15 mouse cellular contexts compared by ENCODE assay signal in genomic region chr5:122232004-122232403, GRCm38 (mm10). TPM values are rescaled to one million over a fixed set of nuclear protein-coding genes. Genes with fewer than 3 reads are reported as not detected.
DNase-seq lines count a peak whose midpoint lies in the region; ATAC-seq and TF ChIP-seq lines count a peak whose summit lies in the region.
"Had no signal": no experiment of that assay in that cellular context is flagged by ENCODE, and none has a peak within 500 bp of the region (broad histone marks: within the 10 kb centered on the region; RNA-seq: fewer than 3 reads in every experiment).

No protein-coding gene starts in this region.

- TF ChIP-seq CTCF in liver, postnatal 0 days (IDR thresholded peaks at IDR 0.05; ENCODE audit: low read depth) = no peak
- TF ChIP-seq CTCF in small intestine, adult 2 months (IDR thresholded peaks at IDR 0.05; ENCODE audit: extremely low read depth, insufficient read length, insufficient replicate concordance, low read depth, low read length) = no peak

- no peak overlapping the region for H3K4me3 ChIP-seq in liver, postnatal 0 days (ENCODE audit: low read depth, low read length)
- no peak overlapping the region for H3K4me3 ChIP-seq in liver, embryonic 11.5 days (ENCODE audit: low read depth, low read length)
- H3K4me3 ChIP-seq in brown adipose tissue, adult 24 weeks (ENCODE audit: insufficient read depth, low read depth, low read length) = no peak overlapping the region
- no peak overlapping the region for H3K4me3 ChIP-seq in small intestine, adult 2 months (ENCODE audit: low read depth, low read length)
- no peak overlapping the region for H3K4me3 ChIP-seq in neural tube, embryonic 15.5 days (replicated peaks)
- H3K4me3 ChIP-seq: liver, embryonic 12.5 days; neural tube, embryonic 13.5 days had no signal

- no peak for DNase-seq in liver, postnatal 0 days
- DNase-seq in liver, embryonic 11.5 days (ENCODE audit: low spot score) = no peak
- no peak for DNase-seq in left cerebral cortex, postnatal 36 days (ENCODE audit: low spot score in 2 of 2)
- DNase-seq: cerebellum, adult 8-10 months; heart, adult 18-20 months; layer of hippocampus, adult 9-11 months; right cerebral cortex, postnatal 4 days had no signal

- no peak for TF ChIP-seq POLR2A in small intestine, adult 2 months (IDR thresholded peaks at IDR 0.05; ENCODE audit: low read depth, low read length)

- TF ChIP-seq EP300 in liver, postnatal 0 days (IDR thresholded peaks at IDR 0.05; ENCODE audit: low read depth) = no peak

- WGBS in liver, postnatal 0 days (ENCODE audit: insufficient replicate concordance) = 54% methylated on average over 5 of the region's 5 CpGs
- 67% methylated on average over 5 of the region's 5 CpGs for WGBS in liver, embryonic 11.5 days
- 46% methylated on average over 5 of the region's 5 CpGs for WGBS in small intestine, adult 2 months
- WGBS in neural tube, embryonic 15.5 days = 78% methylated on average over 5 of the region's 5 CpGs

- H3K27ac ChIP-seq in liver, postnatal 0 days (ENCODE audit: low read depth) = peak overlapping the region; percentile 73
- H3K27ac ChIP-seq in liver, embryonic 11.5 days (ENCODE audit: low read depth, low read length) = no peak overlapping the region
- peak overlapping the region; percentile 5; the same call in 1 of the 2 replicates for H3K27ac ChIP-seq in brown adipose tissue, adult 24 weeks (replicated peaks; ENCODE audit: low read depth, low read length)
- H3K27ac ChIP-seq in small intestine, adult 2 months (ENCODE audit: insufficient read depth, low read depth, low read length) = peak overlapping the region; percentile 34
- no peak overlapping the region for H3K27ac ChIP-seq in neural tube, embryonic 15.5 days (replicated peaks)
- H3K27ac ChIP-seq: hindbrain, embryonic 14.5 days; liver, embryonic 12.5 days; neural tube, embryonic 13.5 days had no signal

- no peaks in the 10 kb centered on the region for H3K27me3 ChIP-seq in liver, postnatal 0 days (ENCODE audit: insufficient read depth, low read length)
- H3K27me3 ChIP-seq in liver, embryonic 11.5 days (replicated peaks; ENCODE audit: control insufficient read depth, insufficient read depth, low read length) = no peaks in the 10 kb centered on the region
- no peaks in the 10 kb centered on the region for H3K27me3 ChIP-seq in small intestine, adult 2 months (ENCODE audit: control insufficient read depth, insufficient read depth, low read length)
- no peaks in the 10 kb centered on the region for H3K27me3 ChIP-seq in neural tube, embryonic 15.5 days (replicated peaks)
- H3K27me3 ChIP-seq: neural tube, embryonic 13.5 days had no signal

- no peak overlapping the region for H3K4me2 ChIP-seq in liver, postnatal 0 days (ENCODE audit: low read depth, low read length)
- no peak overlapping the region for H3K4me2 ChIP-seq in liver, embryonic 11.5 days
- H3K4me2 ChIP-seq in neural tube, embryonic 15.5 days = no peak overlapping the region
- H3K4me2 ChIP-seq: hindbrain, embryonic 14.5 days; liver, embryonic 12.5 days; neural tube, embryonic 13.5 days had no signal

- intact Hi-C loops in left cerebral cortex, postnatal 36 days (cut with DNase I) = no loop called here

- no peak overlapping the region for H3K9ac ChIP-seq in liver, postnatal 0 days (replicated peaks)
- H3K9ac ChIP-seq in liver, embryonic 11.5 days (ENCODE audit: low read depth, low read length) = no peak overlapping the region
- no peak overlapping the region for H3K9ac ChIP-seq in neural tube, embryonic 15.5 days (replicated peaks)
- H3K9ac ChIP-seq: hindbrain, embryonic 14.5 days; liver, embryonic 12.5 days; neural tube, embryonic 13.5 days had no signal

- ATAC-seq in liver, postnatal 0 days = no peak
- no peak for ATAC-seq in liver, embryonic 11.5 days (replicated peaks; ENCODE audit: low FRiP score)
- ATAC-seq in CD4-positive, CD25-positive, alpha-beta regulatory T cell, adult 4 months = peak; percentile 44
- ATAC-seq in neural tube, embryonic 15.5 days (ENCODE audit: low FRiP score) = no peak
- ATAC-seq: forebrain, embryonic 14.5 days; liver, embryonic 12.5 days had no signal

- H3K4me1 ChIP-seq in liver, postnatal 0 days (ENCODE audit: insufficient read depth) = peaks cover 14% of the 10 kb centered on the region
- H3K4me1 ChIP-seq in liver, embryonic 11.5 days (replicated peaks; ENCODE audit: control insufficient read depth, insufficient read depth, low read length) = peaks cover 4% of the 10 kb centered on the region; the same call in 1 of the 2 replicates
- H3K4me1 ChIP-seq in brown adipose tissue, adult 24 weeks (ENCODE audit: control insufficient read depth, insufficient read depth, insufficient read length, low read length) = no peaks in the 10 kb centered on the region
- peaks cover 8% of the 10 kb centered on the region for H3K4me1 ChIP-seq in small intestine, adult 2 months (ENCODE audit: control insufficient read depth, insufficient read depth, insufficient read length, low read length)
- peaks cover 12% of the 10 kb centered on the region for H3K4me1 ChIP-seq in neural tube, embryonic 15.5 days

- H3K36me3 ChIP-seq in liver, postnatal 0 days (replicated peaks; ENCODE audit: insufficient read depth, low read length) = peaks cover 4% of the 10 kb centered on the region; the same call in 1 of the 2 replicates
- no peaks in the 10 kb centered on the region; the same call in 1 of the 2 replicates for H3K36me3 ChIP-seq in liver, embryonic 11.5 days (ENCODE audit: control insufficient read depth, insufficient read depth, low read length)
- no peaks in the 10 kb centered on the region for H3K36me3 ChIP-seq in small intestine, adult 2 months (ENCODE audit: control insufficient read depth, insufficient read depth, low read length)
- no peaks in the 10 kb centered on the region for H3K36me3 ChIP-seq in neural tube, embryonic 15.5 days
- H3K36me3 ChIP-seq: liver, embryonic 12.5 days; neural tube, embryonic 13.5 days had no signal

- peaks cover 2% of the 10 kb centered on the region; the same call in 1 of the 2 replicates for H3K9me3 ChIP-seq in liver, postnatal 0 days (ENCODE audit: low read length)
- H3K9me3 ChIP-seq in liver, embryonic 11.5 days (ENCODE audit: control insufficient read depth, low read length) = no peaks in the 10 kb centered on the region
- H3K9me3 ChIP-seq in neural tube, embryonic 15.5 days (replicated peaks) = 0 out of 2 replicates have a peak, but pooled peaks cover 4% of the 10 kb centered on the region
- H3K9me3 ChIP-seq: liver, embryonic 12.5 days; neural tube, embryonic 13.5 days had no signal

RNA-seq across cellular contexts. Expression of gene Hvcn1, which starts 25.4 kb away (rescaled TPM):
- polyA plus RNA-seq in liver, postnatal 0 days (2015; fragmentation: Nextera tagmentation; extraction: Ambion mirVana) = 7.0 and 7.3 TPM in 2 replicates
- polyA plus RNA-seq in liver, embryonic 11.5 days (2014; fragmentation: Nextera tagmentation; extraction: Ambion mirVana) = 3.1 and 4.3 TPM in 2 replicates
- polyA plus RNA-seq in CD4-positive, CD25-positive, alpha-beta regulatory T cell, adult 4 months (2017; shearing (Covaris generic)) = 100 to 1,000 TPM in 1 of 2 experiments, 10 to 100 TPM in 1; 51.8 to 108 TPM
- polyA plus RNA-seq in brown adipose tissue, adult 24 weeks (2012; ENCODE audit: insufficient read depth, insufficient read length, missing spikeins) = 5.7 and 7.7 TPM in 2 replicates
- polyA plus RNA-seq in small intestine, adult 2 months (2012; rRNA removed) = 8.1 and 18.6 TPM in 2 replicates
- polyA plus RNA-seq in neural tube, embryonic 15.5 days (2015; fragmentation: Nextera tagmentation; extraction: Ambion mirVana) = 1.3 and 4.1 TPM in 2 replicates
- 1 to 10 TPM; 2.6 to 2.7 TPM for total RNA-seq in left cerebral cortex, postnatal 36 days (2021)

RNA-seq across cellular contexts. Expression of gene Tctn1, which starts 32.3 kb away (rescaled TPM):
- polyA plus RNA-seq in liver, postnatal 0 days (2015; fragmentation: Nextera tagmentation; extraction: Ambion mirVana) = 1.1 and 1.2 TPM in 2 replicates
- polyA plus RNA-seq in liver, embryonic 11.5 days (2014; fragmentation: Nextera tagmentation; extraction: Ambion mirVana) = 2.1 and 3.1 TPM in 2 replicates
- 1 to 10 TPM; 1.1 to 2.0 TPM for polyA plus RNA-seq in CD4-positive, CD25-positive, alpha-beta regulatory T cell, adult 4 months (2017; shearing (Covaris generic))
- 1.2 and 2.9 TPM in 2 replicates for polyA plus RNA-seq in brown adipose tissue, adult 24 weeks (2012; ENCODE audit: insufficient read depth, insufficient read length, missing spikeins)
- polyA plus RNA-seq in small intestine, adult 2 months (2012; rRNA removed) = 5.8 and 12.5 TPM in 2 replicates
- 5.8 and 6.0 TPM in 2 replicates for polyA plus RNA-seq in neural tube, embryonic 15.5 days (2015; fragmentation: Nextera tagmentation; extraction: Ambion mirVana)
- total RNA-seq in left cerebral cortex, postnatal 36 days (2021) = 10 to 100 TPM; 12.2 to 14.5 TPM

RNA-seq across cellular contexts. Expression of gene Pptc7, which starts 52.2 kb away (rescaled TPM):
- 4.4 and 5.6 TPM in 2 replicates for polyA plus RNA-seq in liver, postnatal 0 days (2015; fragmentation: Nextera tagmentation; extraction: Ambion mirVana)
- 6.7 and 8.2 TPM in 2 replicates for polyA plus RNA-seq in liver, embryonic 11.5 days (2014; fragmentation: Nextera tagmentation; extraction: Ambion mirVana)
- 10 to 100 TPM; 17.8 to 18.7 TPM for polyA plus RNA-seq in CD4-positive, CD25-positive, alpha-beta regulatory T cell, adult 4 months (2017; shearing (Covaris generic))
- polyA plus RNA-seq in brown adipose tissue, adult 24 weeks (2012; ENCODE audit: insufficient read depth, insufficient read length, missing spikeins) = 24.3 and 28.0 TPM in 2 replicates
- 12.5 and 20.1 TPM in 2 replicates for polyA plus RNA-seq in small intestine, adult 2 months (2012; rRNA removed)
- polyA plus RNA-seq in neural tube, embryonic 15.5 days (2015; fragmentation: Nextera tagmentation; extraction: Ambion mirVana) = 8.7 and 9.3 TPM in 2 replicates
- total RNA-seq in left cerebral cortex, postnatal 36 days (2021) = 10 to 100 TPM; 39.1 to 42.7 TPM

Comparison
In these comparisons a context has a peak if more than half of its experiments do, and no peak if none do; other contexts are left out.
1. H3K27ac ChIP-seq: peak in liver, postnatal 0 days (single experiment), brown adipose tissue, adult 24 weeks (single experiment) and small intestine, adult 2 months (single experiment); none in liver, embryonic 11.5 days (single experiment) and neural tube, embryonic 15.5 days (single experiment).